Mouse (Mus musculus): ENCODE measurements around the gene Wasf1. TPM values are rescaled to one million over a fixed set of nuclear protein-coding genes. Genes with fewer than 3 reads are reported as not detected.

The Wasf1 gene
- total RNA-seq, 1 experiment: 5.2 TPM

DNA sequence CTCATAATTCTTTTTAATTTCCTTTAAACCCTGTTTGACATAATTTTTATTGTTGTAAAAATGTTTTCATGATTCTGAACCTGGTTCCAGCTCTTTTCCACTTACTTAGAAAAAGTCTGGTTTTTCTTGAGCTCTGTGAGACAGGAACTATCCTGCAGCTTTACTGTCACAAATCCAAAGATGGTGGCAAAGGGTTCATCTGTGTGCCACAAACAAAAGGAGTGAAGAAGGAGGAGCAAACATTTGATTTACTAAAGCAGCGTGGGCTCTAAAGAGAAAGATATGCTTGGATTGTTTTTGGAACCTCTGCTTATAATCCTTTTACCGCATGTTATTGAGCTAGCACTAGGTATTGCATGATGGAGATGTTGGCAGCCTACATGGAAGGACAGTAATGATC is 4.0 kb downstream of the Wasf1 start:
- in situ Hi-C loops (cut with MboI; ENCODE audit: low sequenced_read_pairs in 2 of 2, unreplicated experiment in 2 of 2): no loop called here
- H3K27ac ChIP-seq (ENCODE audit: insufficient read depth, low read depth, low read length, poor library complexity, severe bottlenecking): no peak overlapping the region
- no peaks in the 10 kb centered on the region; a peak in 1 of 4 replicates for H3K4me1 ChIP-seq (ENCODE audit: control insufficient read depth in 2 of 2, insufficient read depth in 2 of 2, low read length in 2 of 2, poor library complexity in 1 of 2)
- H3K4me3 ChIP-seq (ENCODE audit: insufficient read depth in 1 of 2, low read depth in 1 of 2, low read length in 2 of 2, poor library complexity in 1 of 2, severe bottlenecking in 1 of 2): no peak overlapping the region
- TF ChIP-seq CHD2 (IDR thresholded peaks at IDR 0.05; ENCODE audit: low read depth, low read length) (no peak), HCFC1 (IDR thresholded peaks at IDR 0.05; ENCODE audit: borderline replicate concordance, insufficient read depth, low read length) (no peak), ZNF384 (IDR thresholded peaks at IDR 0.05; ENCODE audit: low read depth, low read length) (no peak), MAFK (IDR thresholded peaks at IDR 0.05; ENCODE audit: insufficient read depth, low read depth, low read length) (no peak), ZC3H11A (IDR thresholded peaks at IDR 0.05; ENCODE audit: borderline replicate concordance, low read depth, low read length) (no peak)
- no peaks in the 10 kb centered on the region for H3K9me3 ChIP-seq (ENCODE audit: control insufficient read depth, insufficient read depth, low read depth, low read length)
- no peak for DNase-seq (ENCODE audit: low read depth, low spot score)
- no peak overlapping the region for H3K9ac ChIP-seq (ENCODE audit: insufficient read depth, low read depth, low read length, poor library complexity, severe bottlenecking)
- no peaks in the 10 kb centered on the region for H3K36me3 ChIP-seq (ENCODE audit: control insufficient read depth, insufficient read depth, low read length, poor library complexity, severe bottlenecking)

GRCm38 (mm10) chr10:40889146-40889545 is 5.9 kb downstream of the Wasf1 start:
- H3K4me3 ChIP-seq (ENCODE audit: insufficient read depth in 1 of 2, low read depth in 1 of 2, low read length in 2 of 2, poor library complexity in 1 of 2, severe bottlenecking in 1 of 2): no peak overlapping the region
- H3K9ac ChIP-seq (ENCODE audit: insufficient read depth, low read depth, low read length, poor library complexity, severe bottlenecking): no peak overlapping the region
- DNase-seq (ENCODE audit: low read depth, low spot score): no peak
- in situ Hi-C loops (cut with MboI; ENCODE audit: low sequenced_read_pairs in 2 of 2, unreplicated experiment in 2 of 2): no loop called here
- H3K36me3 ChIP-seq (ENCODE audit: control insufficient read depth, insufficient read depth, low read length, poor library complexity, severe bottlenecking): no peaks in the 10 kb centered on the region
- no peaks in the 10 kb centered on the region for H3K9me3 ChIP-seq (ENCODE audit: control insufficient read depth, insufficient read depth, low read depth, low read length)
- H3K27ac ChIP-seq (ENCODE audit: insufficient read depth, low read depth, low read length, poor library complexity, severe bottlenecking): no peak overlapping the region
- H3K4me1 ChIP-seq (ENCODE audit: control insufficient read depth in 2 of 2, insufficient read depth in 2 of 2, low read length in 2 of 2, poor library complexity in 1 of 2): no peaks in the 10 kb centered on the region; a peak in 1 of 4 replicates
- no peak for TF ChIP-seq ZC3H11A (IDR thresholded peaks at IDR 0.05; ENCODE audit: borderline replicate concordance, low read depth, low read length)
- no peak for TF ChIP-seq HCFC1 (IDR thresholded peaks at IDR 0.05; ENCODE audit: borderline replicate concordance, insufficient read depth, low read length)
- no peak for TF ChIP-seq ZNF384 (IDR thresholded peaks at IDR 0.05; ENCODE audit: low read depth, low read length)
- no peak for TF ChIP-seq MAFK (IDR thresholded peaks at IDR 0.05; ENCODE audit: insufficient read depth, low read depth, low read length)
- no peak for TF ChIP-seq CHD2 (IDR thresholded peaks at IDR 0.05; ENCODE audit: low read depth, low read length)

GRCm38 (mm10) chr10:40895765-40896164 is 12.5 kb downstream of the Wasf1 start:
- no peak overlapping the region for H3K27ac ChIP-seq (ENCODE audit: insufficient read depth, low read depth, low read length, poor library complexity, severe bottlenecking)
- H3K9ac ChIP-seq (ENCODE audit: insufficient read depth, low read depth, low read length, poor library complexity, severe bottlenecking): no peak overlapping the region
- TF ChIP-seq ZNF384 (IDR thresholded peaks at IDR 0.05; ENCODE audit: low read depth, low read length): no peak
- no peak for TF ChIP-seq MAFK (IDR thresholded peaks at IDR 0.05; ENCODE audit: insufficient read depth, low read depth, low read length)
- no peak for TF ChIP-seq ZC3H11A (IDR thresholded peaks at IDR 0.05; ENCODE audit: borderline replicate concordance, low read depth, low read length)
- no peak for TF ChIP-seq CHD2 (IDR thresholded peaks at IDR 0.05; ENCODE audit: low read depth, low read length)
- TF ChIP-seq HCFC1 (IDR thresholded peaks at IDR 0.05; ENCODE audit: borderline replicate concordance, insufficient read depth, low read length): no peak
- DNase-seq (ENCODE audit: low read depth, low spot score): no peak
- no peak overlapping the region for H3K4me3 ChIP-seq (ENCODE audit: insufficient read depth in 1 of 2, low read depth in 1 of 2, low read length in 2 of 2, poor library complexity in 1 of 2, severe bottlenecking in 1 of 2)
- peaks cover 2 to 7% of the 10 kb centered on the region in 2 experiments; a peak in 1 of 4 replicates for H3K4me1 ChIP-seq (ENCODE audit: control insufficient read depth in 2 of 2, insufficient read depth in 2 of 2, low read length in 2 of 2, poor library complexity in 1 of 2)
- in situ Hi-C loops (cut with MboI; ENCODE audit: low sequenced_read_pairs in 2 of 2, unreplicated experiment in 2 of 2): no loop called here
- no peaks in the 10 kb centered on the region for H3K9me3 ChIP-seq (ENCODE audit: control insufficient read depth, insufficient read depth, low read depth, low read length)
- no peaks in the 10 kb centered on the region for H3K36me3 ChIP-seq (ENCODE audit: control insufficient read depth, insufficient read depth, low read length, poor library complexity, severe bottlenecking)

- TF ChIP-seq HCFC1 (IDR thresholded peaks at IDR 0.05; ENCODE audit: borderline replicate concordance, insufficient read depth, low read length) (no peak), ZC3H11A (IDR thresholded peaks at IDR 0.05; ENCODE audit: borderline replicate concordance, low read depth, low read length) (no peak), CHD2 (IDR thresholded peaks at IDR 0.05; ENCODE audit: low read depth, low read length) (no peak), ZNF384 (IDR thresholded peaks at IDR 0.05; ENCODE audit: low read depth, low read length) (no peak), MAFK (IDR thresholded peaks at IDR 0.05; ENCODE audit: insufficient read depth, low read depth, low read length) (no peak)
- H3K27ac ChIP-seq (ENCODE audit: insufficient read depth, low read depth, low read length, poor library complexity, severe bottlenecking): no peak overlapping the region
- no peak overlapping the region for H3K9ac ChIP-seq (ENCODE audit: insufficient read depth, low read depth, low read length, poor library complexity, severe bottlenecking)
- in situ Hi-C loops (cut with MboI; ENCODE audit: low sequenced_read_pairs in 2 of 2, unreplicated experiment in 2 of 2): no loop called here
- no peaks in the 10 kb centered on the region for H3K9me3 ChIP-seq (ENCODE audit: control insufficient read depth, insufficient read depth, low read depth, low read length)
- no peak for DNase-seq (ENCODE audit: low read depth, low spot score)
- no peaks in the 10 kb centered on the region for H3K36me3 ChIP-seq (ENCODE audit: control insufficient read depth, insufficient read depth, low read length, poor library complexity, severe bottlenecking)
- H3K4me3 ChIP-seq (ENCODE audit: insufficient read depth in 1 of 2, low read depth in 1 of 2, low read length in 2 of 2, poor library complexity in 1 of 2, severe bottlenecking in 1 of 2): no peak overlapping the region
- peaks cover 2 to 7% of the 10 kb centered on the region in 2 experiments; a peak in 1 of 4 replicates for H3K4me1 ChIP-seq (ENCODE audit: control insufficient read depth in 2 of 2, insufficient read depth in 2 of 2, low read length in 2 of 2, poor library complexity in 1 of 2)
These were observed 13.4 kb downstream of the Wasf1 start for GRCm38 (mm10) chr10:40896656-40897055.

DNA sequence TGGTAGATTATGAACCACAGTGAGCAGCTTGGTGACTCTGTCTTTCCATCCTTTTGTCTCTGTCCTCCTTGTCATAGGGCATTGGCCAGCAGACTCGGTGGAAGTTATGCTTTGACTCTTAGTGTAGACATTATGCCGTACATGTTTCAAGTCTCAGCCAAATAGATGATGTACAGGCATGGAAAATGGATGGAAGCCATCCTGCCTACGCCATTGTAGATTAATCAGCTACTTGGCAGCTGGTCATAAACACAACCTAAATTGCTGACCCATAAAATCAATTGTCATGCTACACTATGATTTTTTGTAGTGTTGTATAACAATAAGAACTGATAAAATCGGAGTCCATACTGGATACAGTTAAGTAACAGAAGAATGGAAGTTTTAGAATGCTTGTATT is 18.5 kb downstream of the Wasf1 start:
- Histone ChIP-seq H3K4me3 (ENCODE audit: insufficient read depth in 1 of 2, low read depth in 1 of 2, low read length in 2 of 2, poor library complexity in 1 of 2, severe bottlenecking in 1 of 2) (no peak overlapping the region), H3K36me3 (ENCODE audit: control insufficient read depth, insufficient read depth, low read length, poor library complexity, severe bottlenecking) (no peaks in the 10 kb centered on the region), H3K9ac (ENCODE audit: insufficient read depth, low read depth, low read length, poor library complexity, severe bottlenecking) (no peak overlapping the region), H3K9me3 (ENCODE audit: control insufficient read depth, insufficient read depth, low read depth, low read length) (no peaks in the 10 kb centered on the region), H3K27ac (ENCODE audit: insufficient read depth, low read depth, low read length, poor library complexity, severe bottlenecking) (no peak overlapping the region), H3K4me1 (ENCODE audit: control insufficient read depth in 2 of 2, insufficient read depth in 2 of 2, low read length in 2 of 2, poor library complexity in 1 of 2) (peaks cover 5 to 7% of the 10 kb centered on the region in 2 experiments; a peak in 2 of 4 replicates)
- DNase-seq (ENCODE audit: low read depth, low spot score): no peak
- TF ChIP-seq ZNF384 (IDR thresholded peaks at IDR 0.05; ENCODE audit: low read depth, low read length) (no peak), HCFC1 (IDR thresholded peaks at IDR 0.05; ENCODE audit: borderline replicate concordance, insufficient read depth, low read length) (no peak), MAFK (IDR thresholded peaks at IDR 0.05; ENCODE audit: insufficient read depth, low read depth, low read length) (no peak), ZC3H11A (IDR thresholded peaks at IDR 0.05; ENCODE audit: borderline replicate concordance, low read depth, low read length) (no peak), CHD2 (IDR thresholded peaks at IDR 0.05; ENCODE audit: low read depth, low read length) (no peak)
- in situ Hi-C loops (cut with MboI; ENCODE audit: low sequenced_read_pairs in 2 of 2, unreplicated experiment in 2 of 2): no loop called here
